Mouse (Mus musculus): ENCODE data around the gene Dpysl5. TPM values are rescaled to one million over a fixed set of nuclear protein-coding genes. Genes with fewer than 3 reads are reported as not detected.

Gene Dpysl5
- polyA plus RNA-seq, 1 experiment from 2014 or later, result 203 TPM

GRCm38 (mm10) chr5:30818758-30819309 is 107.5 kb downstream of the Dpysl5 start:
- no peaks in the 10 kb centered on the region for H3K27me3 ChIP-seq (ENCODE audit: control insufficient read depth, insufficient read depth, low read length)
- ATAC-seq (ENCODE audit: low read depth), result no peak
- H3K4me3 ChIP-seq (ENCODE audit: low read depth, low read length), result no peak overlapping the region
- no peak overlapping the region; the same call in 1 of the 2 replicates for H3K27ac ChIP-seq (ENCODE audit: low read depth, low read length)
- H3K4me1 ChIP-seq (ENCODE audit: control insufficient read depth, insufficient read depth, low read length), result peaks cover 23% of the 10 kb centered on the region
- no peaks in the 10 kb centered on the region for H3K36me3 ChIP-seq (ENCODE audit: control insufficient read depth, insufficient read depth, low read length)
- H3K9me3 ChIP-seq (ENCODE audit: control insufficient read depth, low read length), result no peaks in the 10 kb centered on the region
- WGBS, result 89% methylated on average over 8 of the region's 8 CpGs
- no peak overlapping the region for H3K4me2 ChIP-seq (ENCODE audit: low read depth, low read length)
- H3K9ac ChIP-seq (replicated peaks; ENCODE audit: low read depth, low read length), result no peak overlapping the region

DNA sequence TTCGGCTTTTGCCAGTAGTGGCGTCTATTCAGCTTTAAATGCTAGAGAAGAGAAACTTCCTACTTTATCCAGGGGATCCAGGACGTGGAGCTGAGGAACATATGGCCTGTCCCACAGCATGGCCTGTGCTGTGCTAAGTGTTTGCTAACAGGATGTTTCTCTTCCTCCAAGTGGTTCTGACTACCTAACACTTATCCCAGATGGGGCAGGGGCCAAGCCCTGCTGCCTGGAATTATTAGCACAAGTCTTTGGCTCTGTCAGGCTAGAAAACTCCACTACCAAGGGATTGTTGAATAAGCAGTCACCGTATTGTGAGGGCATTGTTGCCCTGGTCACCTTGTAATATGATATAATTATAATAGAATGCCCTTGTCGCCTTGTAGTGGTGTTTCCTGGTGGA is 111.3 kb downstream of the Dpysl5 start:
- Histone ChIP-seq H3K9me3 (ENCODE audit: control insufficient read depth, low read length) (no peaks in the 10 kb centered on the region), H3K4me3 (ENCODE audit: low read depth, low read length) (no peak overlapping the region), H3K9ac (replicated peaks; ENCODE audit: low read depth, low read length) (no peak overlapping the region), H3K27me3 (ENCODE audit: control insufficient read depth, insufficient read depth, low read length) (no peaks in the 10 kb centered on the region), H3K36me3 (ENCODE audit: control insufficient read depth, insufficient read depth, low read length) (no peaks in the 10 kb centered on the region), H3K4me2 (ENCODE audit: low read depth, low read length) (no peak overlapping the region), H3K27ac (ENCODE audit: low read depth, low read length) (no peak overlapping the region), H3K4me1 (ENCODE audit: control insufficient read depth, insufficient read depth, low read length) (no peaks in the 10 kb centered on the region)
- no peak for ATAC-seq (ENCODE audit: low read depth)
- 87% methylated on average over 5 of the region's 5 CpGs for WGBS

- WGBS, result 92% methylated on average over 3 of the region's 3 CpGs
- Histone ChIP-seq H3K9ac (replicated peaks; ENCODE audit: low read depth, low read length) (no peak overlapping the region), H3K4me2 (ENCODE audit: low read depth, low read length) (no peak overlapping the region), H3K4me1 (ENCODE audit: control insufficient read depth, insufficient read depth, low read length) (no peaks in the 10 kb centered on the region), H3K4me3 (ENCODE audit: low read depth, low read length) (no peak overlapping the region), H3K36me3 (ENCODE audit: control insufficient read depth, insufficient read depth, low read length) (no peaks in the 10 kb centered on the region), H3K27ac (ENCODE audit: low read depth, low read length) (no peak overlapping the region), H3K27me3 (ENCODE audit: control insufficient read depth, insufficient read depth, low read length) (no peaks in the 10 kb centered on the region), H3K9me3 (ENCODE audit: control insufficient read depth, low read length) (no peaks in the 10 kb centered on the region)
- ATAC-seq (ENCODE audit: low read depth), result no peak
Observed at GRCm38 (mm10) chr5:30823091-30823490, 111.7 kb downstream of the Dpysl5 start.

- Histone ChIP-seq H3K27ac (ENCODE audit: low read depth, low read length) (no peak overlapping the region), H3K4me1 (ENCODE audit: control insufficient read depth, insufficient read depth, low read length) (no peaks in the 10 kb centered on the region), H3K4me3 (ENCODE audit: low read depth, low read length) (no peak overlapping the region), H3K4me2 (ENCODE audit: low read depth, low read length) (no peak overlapping the region), H3K36me3 (ENCODE audit: control insufficient read depth, insufficient read depth, low read length) (no peaks in the 10 kb centered on the region), H3K27me3 (ENCODE audit: control insufficient read depth, insufficient read depth, low read length) (no peaks in the 10 kb centered on the region), H3K9ac (replicated peaks; ENCODE audit: low read depth, low read length) (no peak overlapping the region), H3K9me3 (ENCODE audit: control insufficient read depth, low read length) (no peaks in the 10 kb centered on the region)
- 72% methylated on average over 11 of the region's 11 CpGs for WGBS
- ATAC-seq (ENCODE audit: low read depth), result no peak
Observed at GRCm38 (mm10) chr5:30824124-30824988, 113.0 kb downstream of the Dpysl5 start.

GRCm38 (mm10) chr5:30825166-30825565 is 113.8 kb downstream of the Dpysl5 start:
- Histone ChIP-seq H3K27me3 (ENCODE audit: control insufficient read depth, insufficient read depth, low read length) (no peaks in the 10 kb centered on the region), H3K9me3 (ENCODE audit: control insufficient read depth, low read length) (no peaks in the 10 kb centered on the region), H3K36me3 (ENCODE audit: control insufficient read depth, insufficient read depth, low read length) (no peaks in the 10 kb centered on the region), H3K4me3 (ENCODE audit: low read depth, low read length) (no peak overlapping the region), H3K27ac (ENCODE audit: low read depth, low read length) (no peak overlapping the region), H3K9ac (replicated peaks; ENCODE audit: low read depth, low read length) (no peak overlapping the region), H3K4me2 (ENCODE audit: low read depth, low read length) (no peak overlapping the region), H3K4me1 (ENCODE audit: control insufficient read depth, insufficient read depth, low read length) (no peaks in the 10 kb centered on the region)
- ATAC-seq (ENCODE audit: low read depth), result no peak
- 69% methylated on average over 10 of the region's 10 CpGs for WGBS

DNA sequence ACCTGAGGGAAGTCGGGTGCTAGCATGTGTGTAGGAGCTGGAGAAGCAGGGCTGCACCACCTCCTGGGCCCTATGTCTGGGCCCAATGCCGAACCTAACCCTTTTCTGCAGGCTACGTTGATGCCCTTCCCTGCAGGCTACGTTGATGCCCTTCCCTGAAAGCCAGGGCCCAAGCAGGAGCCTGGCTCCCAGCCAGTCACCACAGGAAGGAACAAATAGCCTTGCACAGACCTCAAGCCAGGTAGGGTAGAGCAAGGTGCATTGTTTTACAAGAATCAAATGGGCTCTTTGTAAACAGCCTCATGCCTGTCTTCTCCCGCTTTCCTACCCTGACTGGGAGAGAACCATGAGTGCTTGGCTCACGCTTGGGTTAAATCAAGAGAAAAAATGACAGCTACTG is 114.5 kb downstream of the Dpysl5 start:
- WGBS, result 82% methylated on average over 6 of the region's 6 CpGs
- no peak overlapping the region for H3K9ac ChIP-seq (replicated peaks; ENCODE audit: low read depth, low read length)
- H3K4me1 ChIP-seq (ENCODE audit: control insufficient read depth, insufficient read depth, low read length), result no peaks in the 10 kb centered on the region
- H3K27me3 ChIP-seq (ENCODE audit: control insufficient read depth, insufficient read depth, low read length), result no peaks in the 10 kb centered on the region
- H3K36me3 ChIP-seq (ENCODE audit: control insufficient read depth, insufficient read depth, low read length), result no peaks in the 10 kb centered on the region
- no peak overlapping the region for H3K27ac ChIP-seq (ENCODE audit: low read depth, low read length)
- ATAC-seq (ENCODE audit: low read depth), result no peak
- no peak overlapping the region for H3K4me3 ChIP-seq (ENCODE audit: low read depth, low read length)
- H3K4me2 ChIP-seq (ENCODE audit: low read depth, low read length), result no peak overlapping the region
- H3K9me3 ChIP-seq (ENCODE audit: control insufficient read depth, low read length), result no peaks in the 10 kb centered on the region

DNA sequence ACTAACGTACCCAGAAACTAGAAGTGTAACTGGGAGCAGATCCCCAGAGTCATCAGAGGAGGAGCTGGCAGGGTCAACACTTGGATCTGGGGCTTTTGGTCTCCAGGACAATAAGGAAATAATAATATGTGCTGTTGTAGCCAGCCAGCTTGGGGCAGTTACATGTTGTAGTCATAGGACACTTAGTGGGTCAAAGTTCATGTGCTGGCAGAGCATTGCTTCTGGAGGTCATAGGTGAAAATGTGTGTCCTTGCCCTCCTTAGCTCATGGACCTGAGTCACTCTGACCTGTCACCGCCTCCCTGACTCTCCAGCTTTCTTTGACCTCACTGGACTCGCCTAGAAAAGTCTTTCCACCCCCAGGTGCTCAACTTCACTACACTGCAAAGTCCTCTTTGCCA is 122.1 kb downstream of the Dpysl5 start:
- no peak overlapping the region for H3K27ac ChIP-seq (ENCODE audit: low read depth, low read length)
- H3K9me3 ChIP-seq (ENCODE audit: control insufficient read depth, low read length), result no peaks in the 10 kb centered on the region
- ATAC-seq (ENCODE audit: low read depth), result no peak
- H3K36me3 ChIP-seq (ENCODE audit: control insufficient read depth, insufficient read depth, low read length), result no peaks in the 10 kb centered on the region
- H3K4me3 ChIP-seq (ENCODE audit: low read depth, low read length), result no peak overlapping the region
- no peak overlapping the region for H3K4me2 ChIP-seq (ENCODE audit: low read depth, low read length)
- no peaks in the 10 kb centered on the region for H3K27me3 ChIP-seq (ENCODE audit: control insufficient read depth, insufficient read depth, low read length)
- no peak overlapping the region for H3K9ac ChIP-seq (replicated peaks; ENCODE audit: low read depth, low read length)
- WGBS, result 89% methylated on average over 3 of the region's 3 CpGs
- no peaks in the 10 kb centered on the region for H3K4me1 ChIP-seq (ENCODE audit: control insufficient read depth, insufficient read depth, low read length)

DNA sequence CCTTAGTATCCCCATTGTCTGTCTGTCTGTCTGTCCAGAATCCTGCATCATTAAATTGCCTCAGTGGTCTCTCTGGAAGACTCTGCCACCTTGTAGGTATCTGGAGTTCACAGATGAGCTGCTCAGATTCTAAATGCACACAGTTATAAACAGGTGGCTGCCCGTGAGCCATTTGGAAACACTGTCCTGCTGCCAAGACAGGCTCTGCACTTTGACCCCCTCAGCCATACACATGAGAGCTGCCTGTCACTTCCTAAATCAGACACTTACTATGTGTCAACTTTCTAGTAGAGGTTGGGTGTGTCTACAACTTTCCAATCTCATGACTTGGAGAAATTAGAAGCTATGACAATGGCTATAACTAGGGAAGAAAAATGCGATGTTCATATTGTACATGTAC is 128.4 kb downstream of the Dpysl5 start:
- ATAC-seq (ENCODE audit: low read depth), result no peak
- 90% methylated on average over 2 of the region's 2 CpGs for WGBS
- H3K4me1 ChIP-seq (ENCODE audit: control insufficient read depth, insufficient read depth, low read length), result no peaks in the 10 kb centered on the region
- no peaks in the 10 kb centered on the region for H3K36me3 ChIP-seq (ENCODE audit: control insufficient read depth, insufficient read depth, low read length)
- H3K9me3 ChIP-seq (ENCODE audit: control insufficient read depth, low read length), result no peaks in the 10 kb centered on the region
- H3K27me3 ChIP-seq (ENCODE audit: control insufficient read depth, insufficient read depth, low read length), result no peaks in the 10 kb centered on the region
- H3K4me3 ChIP-seq (ENCODE audit: low read depth, low read length), result no peak overlapping the region
- no peak overlapping the region for H3K9ac ChIP-seq (replicated peaks; ENCODE audit: low read depth, low read length)
- no peak overlapping the region for H3K27ac ChIP-seq (ENCODE audit: low read depth, low read length)
- no peak overlapping the region for H3K4me2 ChIP-seq (ENCODE audit: low read depth, low read length)

GRCm38 (mm10) chr5:30841896-30842295 is 130.5 kb downstream of the Dpysl5 start:
- H3K27ac ChIP-seq (ENCODE audit: low read depth, low read length), result no peak overlapping the region
- no peak for ATAC-seq (ENCODE audit: low read depth)
- no peaks in the 10 kb centered on the region for H3K9me3 ChIP-seq (ENCODE audit: control insufficient read depth, low read length)
- no peaks in the 10 kb centered on the region for H3K4me1 ChIP-seq (ENCODE audit: control insufficient read depth, insufficient read depth, low read length)
- no peak overlapping the region for H3K4me2 ChIP-seq (ENCODE audit: low read depth, low read length)
- H3K27me3 ChIP-seq (ENCODE audit: control insufficient read depth, insufficient read depth, low read length), result no peaks in the 10 kb centered on the region
- H3K4me3 ChIP-seq (ENCODE audit: low read depth, low read length), result no peak overlapping the region
- H3K9ac ChIP-seq (replicated peaks; ENCODE audit: low read depth, low read length), result no peak overlapping the region
- WGBS, result 50% methylated on average over 3 of the region's 3 CpGs
- no peaks in the 10 kb centered on the region for H3K36me3 ChIP-seq (ENCODE audit: control insufficient read depth, insufficient read depth, low read length)

Measured in neural tube, embryonic 14.5 days (tissue).